Mouse (Mus musculus) neural tube, embryonic 14.5 days (tissue): ENCODE measurements at regions not wholly inside any gene's neighbourhood (a gene's known extent, or its start where the extent isn't known, plus 50 kb on each side); places are given as distances from the start of the nearest gene placed in this dataset.

Experiments used
- ATAC-seq: fragments of 200-750 bp; cut with Nextera tagmentation; 2 replicates; pipeline ENCODE4 v1.8.0; 2017; ENCODE audit warnings: low read depth, mild to moderate bottlenecking, moderate TSS enrichment, moderate library complexity
- H3K27ac ChIP-seq: fragments of 300-500 bp; sonication (generic); 2 replicates; pipeline ENCODE4 v1.5.1; 2014; ENCODE audit warnings: low read depth, mild to moderate bottlenecking, control low read depth, low read length, moderate library complexity, mixed read lengths
- H3K27me3 ChIP-seq: fragments of 300-500 bp; sonication (generic); 2 replicates; pipeline ENCODE4 v1.6.1; 2014; ENCODE audit warnings: low read length; ENCODE audit not compliant: control insufficient read depth, insufficient read depth
- H3K36me3 ChIP-seq: fragments of 300-500 bp; sonication (generic); 2 replicates; pipeline ENCODE4 v1.6.1; 2014; ENCODE audit warnings: low read length, mixed read lengths; ENCODE audit not compliant: control insufficient read depth, insufficient read depth
- H3K4me1 ChIP-seq: fragments of 300-500 bp; sonication (generic); 2 replicates; pipeline ENCODE4 v1.6.1; 2014; ENCODE audit warnings: low read length; ENCODE audit not compliant: control insufficient read depth, insufficient read depth
- H3K4me2 ChIP-seq: fragments of 300-500 bp; sonication (generic); 2 replicates; pipeline ENCODE4 v1.6.1; 2014; ENCODE audit warnings: mild to moderate bottlenecking, low read depth, low read length, control low read depth
- H3K4me3 ChIP-seq: fragments of 300-500 bp; sonication (generic); 2 replicates; pipeline ENCODE4 v1.5.1; 2014; ENCODE audit warnings: low read depth, low read length, control low read depth, mixed read lengths
- H3K9ac ChIP-seq: fragments of 300-500 bp; sonication (generic); replicated peaks from 2 replicates; pipeline ENCODE4 v1.6.1; 2014; ENCODE audit warnings: low read depth, mild to moderate bottlenecking, control low read depth, low read length, mixed read lengths
- H3K9me3 ChIP-seq: fragments of 300-500 bp; sonication (generic); 2 replicates; pipeline ENCODE4 v1.6.1; 2016; ENCODE audit warnings: low read length; ENCODE audit not compliant: control insufficient read depth
- WGBS: fragments of 180-500 bp; shearing (Covaris S2); extraction: QIAGEN DNeasy Blood & Tissue Kit; methylation state at CpG from one replicate; pipeline ENCODE4 v1.1.7; 2014; 5-methylcytosine and 5-hydroxymethylcytosine counted together

GRCm38 (mm10) chr2:137301474-137302267 is 185.2 kb upstream of the Jag1 start:
- 74% methylated on average over 4 of the region's 4 CpGs for WGBS

GRCm38 (mm10) chr2:137289231-137289630 is 172.8 kb upstream of the Jag1 start:
- 85% methylated on average over 3 of the region's 3 CpGs for WGBS
- Histone ChIP-seq H3K4me3 (no peak overlapping the region), H3K36me3 (no peaks in the 10 kb centered on the region), H3K27me3 (no peaks in the 10 kb centered on the region), H3K4me2 (no peak overlapping the region), H3K4me1 (no peaks in the 10 kb centered on the region), H3K9me3 (no peaks in the 10 kb centered on the region), H3K9ac (no peak overlapping the region), H3K27ac (no peak overlapping the region)
- no peak for ATAC-seq

More at GRCm38 (mm10) chr2:137301474-137302267, 185.2 kb upstream of the Jag1 start:
- Histone ChIP-seq H3K4me1 (no peaks in the 10 kb centered on the region), H3K36me3 (no peaks in the 10 kb centered on the region), H3K27me3 (no peaks in the 10 kb centered on the region), H3K9me3 (no peaks in the 10 kb centered on the region), H3K9ac (no peak overlapping the region), H3K4me2 (no peak overlapping the region), H3K4me3 (no peak overlapping the region), H3K27ac (no peak overlapping the region)
- ATAC-seq, result no peak

- Histone ChIP-seq H3K4me2 (no peak overlapping the region), H3K27me3 (no peaks in the 10 kb centered on the region), H3K4me3 (no peak overlapping the region), H3K27ac (no peak overlapping the region), H3K9ac (no peak overlapping the region), H3K36me3 (no peaks in the 10 kb centered on the region), H3K4me1 (no peaks in the 10 kb centered on the region), H3K9me3 (no peaks in the 10 kb centered on the region)
- 76% methylated on average over 5 of the region's 5 CpGs for WGBS
- no peak for ATAC-seq
Observed at GRCm38 (mm10) chr2:137271575-137272180, 155.2 kb upstream of the Jag1 start.

- no peaks in the 10 kb centered on the region for H3K4me1 ChIP-seq
- no peaks in the 10 kb centered on the region for H3K36me3 ChIP-seq
- no peak overlapping the region for H3K9ac ChIP-seq
- no peak overlapping the region for H3K27ac ChIP-seq
- no peak overlapping the region for H3K4me2 ChIP-seq
- no peak for ATAC-seq
- no peak overlapping the region for H3K4me3 ChIP-seq
- WGBS, result 92% methylated on average over 2 of the region's 2 CpGs
- H3K27me3 ChIP-seq, result no peaks in the 10 kb centered on the region
- no peaks in the 10 kb centered on the region for H3K9me3 ChIP-seq
Observed at GRCm38 (mm10) chr2:137262911-137263310, 146.5 kb upstream of the Jag1 start.

GRCm38 (mm10) chr2:137257847-137258515 is 141.5 kb upstream of the Jag1 start:
- Histone ChIP-seq H3K4me1 (no peaks in the 10 kb centered on the region), H3K9me3 (no peaks in the 10 kb centered on the region), H3K9ac (no peak overlapping the region), H3K27ac (no peak overlapping the region), H3K4me3 (no peak overlapping the region), H3K4me2 (no peak overlapping the region), H3K27me3 (no peaks in the 10 kb centered on the region), H3K36me3 (no peaks in the 10 kb centered on the region)
- WGBS, result 88% methylated on average over 8 of the region's 8 CpGs
- ATAC-seq, result no peak

DNA sequence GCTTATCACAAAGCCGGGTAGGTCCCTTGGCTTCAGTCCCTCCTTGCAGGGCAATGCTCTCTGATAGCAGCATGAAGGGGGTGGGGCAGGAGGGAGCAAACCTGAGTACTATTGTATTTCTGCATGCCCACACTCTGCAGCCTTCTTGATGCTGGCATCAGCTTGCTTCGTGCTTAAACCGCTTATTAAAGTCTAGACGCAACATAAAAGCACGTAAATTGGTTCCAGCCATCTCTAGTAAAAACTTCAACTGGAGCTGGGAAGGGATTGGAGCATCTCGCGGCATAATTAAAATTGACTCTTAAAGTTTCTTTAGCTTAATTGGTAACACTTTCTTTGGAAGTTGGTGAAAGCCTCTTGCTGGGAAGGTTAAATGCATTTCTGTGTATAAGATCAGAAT is 131.5 kb upstream of the Jag1 start:
- no peaks in the 10 kb centered on the region for H3K4me1 ChIP-seq
- 67% methylated on average over 7 of the region's 7 CpGs for WGBS

DNA sequence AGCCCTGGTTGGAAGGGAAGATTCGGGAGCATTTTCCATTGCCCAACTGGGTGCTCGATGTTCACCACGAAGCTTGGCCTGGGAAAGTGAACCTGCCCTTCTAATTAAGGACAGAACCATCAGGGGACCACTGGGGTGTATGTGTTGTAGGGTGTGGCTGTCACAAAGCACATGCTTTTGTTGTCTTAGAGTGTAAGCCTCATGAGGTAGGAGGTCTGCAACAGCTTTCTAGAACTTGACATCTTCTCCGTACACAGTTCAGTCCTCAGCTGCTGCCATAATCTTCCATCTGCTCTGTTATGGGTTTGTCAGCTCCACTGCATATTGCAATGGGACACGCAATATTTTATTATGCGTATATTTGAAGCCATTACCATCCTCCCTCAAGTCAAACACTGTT is 127.9 kb upstream of the Jag1 start:
- no peaks in the 10 kb centered on the region for H3K9me3 ChIP-seq
- no peak overlapping the region for H3K9ac ChIP-seq
- H3K4me2 ChIP-seq, result no peak overlapping the region
- no peaks in the 10 kb centered on the region for H3K4me1 ChIP-seq
- 87% methylated on average over 6 of the region's 6 CpGs for whole genome bisulfite sequencing
- H3K27me3 ChIP-seq, result no peaks in the 10 kb centered on the region
- no peak overlapping the region for H3K27ac ChIP-seq
- ATAC-seq, result no peak
- no peaks in the 10 kb centered on the region for H3K36me3 ChIP-seq
- no peak overlapping the region for H3K4me3 ChIP-seq

More for the DNA sequence above, 131.5 kb upstream of the Jag1 start:
- Histone ChIP-seq H3K36me3 (no peaks in the 10 kb centered on the region), H3K27ac (no peak overlapping the region), H3K9ac (no peak overlapping the region), H3K9me3 (no peaks in the 10 kb centered on the region), H3K4me3 (no peak overlapping the region), H3K4me2 (no peak overlapping the region), H3K27me3 (no peaks in the 10 kb centered on the region)
- ATAC-seq, result no peak

GRCm38 (mm10) chr2:137243914-137244313 is 127.5 kb upstream of the Jag1 start:
- Histone ChIP-seq H3K4me2 (no peak overlapping the region), H3K27ac (no peak overlapping the region), H3K4me1 (no peaks in the 10 kb centered on the region), H3K27me3 (no peaks in the 10 kb centered on the region), H3K9me3 (no peaks in the 10 kb centered on the region), H3K9ac (no peak overlapping the region), H3K36me3 (no peaks in the 10 kb centered on the region), H3K4me3 (no peak overlapping the region)
- WGBS, result 16% methylated on average over 5 of the region's 5 CpGs
- ATAC-seq, result no peak

DNA sequence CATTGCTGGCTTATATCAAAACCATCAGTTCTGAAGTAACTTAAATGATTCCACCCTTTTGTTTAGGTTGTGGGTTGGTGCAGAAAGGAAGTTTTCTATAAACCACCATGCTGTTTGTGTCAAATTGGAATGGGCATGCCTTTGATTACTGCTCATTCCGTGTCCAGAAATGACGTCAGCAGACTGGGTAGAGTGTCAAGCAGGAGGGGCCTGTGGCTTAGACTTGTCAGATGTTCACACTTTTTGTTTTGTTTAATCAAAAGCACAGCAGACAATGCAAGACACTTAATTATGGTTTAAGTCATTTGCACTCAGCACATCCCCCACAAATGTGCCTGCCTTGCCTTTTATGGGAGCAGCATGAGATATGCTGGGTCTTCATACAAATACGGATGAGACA is 120.5 kb upstream of the Jag1 start:
- no peaks in the 10 kb centered on the region for H3K36me3 ChIP-seq
- no peak overlapping the region for H3K4me3 ChIP-seq
- H3K4me1 ChIP-seq, result no peaks in the 10 kb centered on the region
- H3K9me3 ChIP-seq, result no peaks in the 10 kb centered on the region
- no peaks in the 10 kb centered on the region for H3K27me3 ChIP-seq
- H3K27ac ChIP-seq, result no peak overlapping the region
- no peak overlapping the region for H3K9ac ChIP-seq
- no peak for ATAC-seq
- 61% methylated on average over 3 of the region's 3 CpGs for WGBS
- H3K4me2 ChIP-seq, result no peak overlapping the region
